Mouse (Mus musculus) lung, adult 2 months (tissue): ENCODE data around the gene Zfp775. TPM values are rescaled to one million over a fixed set of nuclear protein-coding genes. Genes with fewer than 3 reads are reported as not detected.
A peak's percentile ranks its signal among the peaks of the same experiment; 100 is the strongest.

ENCODE experiments used
- DNase-seq: peaks from one replicate; pipeline ENCODE4 v3.0.0; 2022
- H3K4me1 ChIP-seq: fragments of 200-500 bp; 2 replicates; pipeline ENCODE4 v1.6.1; 2011; ENCODE audit warnings: low read length; ENCODE audit not compliant: control insufficient read depth, insufficient read depth
- H3K4me3 ChIP-seq: fragments of 200-500 bp; replicated peaks from 2 replicates; pipeline ENCODE3; 2011; ENCODE audit warnings: low read depth, mild to moderate bottlenecking, control low read depth, low read length; ENCODE audit errors: extremely low read depth
- CTCF ChIP-seq: fragments of 200-500 bp; IDR thresholded peaks from 2 replicates; pipeline ENCODE4 v1.5.1; 2011; ENCODE audit warnings: mild to moderate bottlenecking, low read length, control low read depth; ENCODE audit not compliant: insufficient read depth
- POLR2A ChIP-seq: fragments of 200-500 bp; IDR thresholded peaks from 2 replicates; pipeline ENCODE4 v1.6.1; 2011; ENCODE audit warnings: low read depth, mild to moderate bottlenecking, control low read depth, low read length, borderline replicate concordance; ENCODE audit errors: extremely low read depth
- WGBS: fragments of 180-500 bp; shearing (Covaris S2); methylation state at CpG from one replicate; pipeline ENCODE4 v1.1.7; 2018; 5-methylcytosine and 5-hydroxymethylcytosine counted together
- polyA plus RNA-seq: library from polyadenylated mRNA; depleted of rRNA; stranded (reverse); fragments of >200 nt; gene quantifications from 2 replicates; pipeline ENCODE4 v1.2.3, GENCODE M21; 2012

Gene Zfp775
- polyA plus RNA-seq, 1 experiment, result 7.2 TPM

GRCm38 (mm10) chr6:48568036-48568984, 33.6 kb upstream of the Zfp775 start:
- H3K4me3 ChIP-seq, result no peak overlapping the region

DNA sequence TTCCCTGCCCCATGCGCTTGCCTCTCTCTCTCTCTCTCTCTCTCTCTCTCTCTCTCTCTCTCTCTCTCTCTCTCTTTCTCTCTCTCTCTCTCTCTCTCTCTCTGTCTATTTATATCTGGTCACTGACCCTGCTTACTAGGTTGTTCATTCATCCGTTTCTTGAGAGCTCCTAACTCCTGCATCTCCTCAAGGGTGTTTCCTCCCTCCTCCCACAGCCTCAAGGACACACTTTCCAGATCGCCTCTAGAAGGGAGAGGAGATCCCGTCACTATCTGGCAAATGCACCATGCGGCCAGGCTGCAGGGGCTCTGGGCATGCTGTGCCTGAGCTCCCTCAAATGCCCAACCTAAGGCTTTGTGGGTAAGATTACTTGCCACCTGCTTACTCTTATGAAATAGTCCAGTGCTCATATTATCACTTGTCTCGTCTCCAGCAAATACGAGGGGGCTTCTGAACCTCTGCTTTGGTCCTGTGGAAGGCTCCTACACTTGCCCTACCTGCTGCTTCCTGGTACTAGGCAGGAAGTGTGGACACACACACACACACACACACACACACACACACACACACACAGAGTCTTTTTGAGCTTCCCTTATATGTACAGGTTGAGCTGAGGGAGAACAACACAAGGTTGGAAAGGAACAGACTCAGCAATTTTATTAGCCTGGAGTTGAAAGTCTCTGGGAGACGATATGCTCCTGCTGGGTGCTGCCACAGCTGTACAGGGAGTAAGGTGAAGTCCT, 32.6 kb upstream of the Zfp775 start:
- WGBS, result 53% methylated on average over 8 of the region's 8 CpGs
- no peak for TF ChIP-seq CTCF
- TF ChIP-seq POLR2A, result no peak
- H3K4me1 ChIP-seq, result peaks cover 2% of the 10 kb centered on the region; the same call in 1 of the 2 replicates
- no peak overlapping the region for H3K4me3 ChIP-seq
- no peak for DNase-seq

More at GRCm38 (mm10) chr6:48568036-48568984, 33.6 kb upstream of the Zfp775 start:
- TF ChIP-seq POLR2A, result peak; percentile 24; the same call in 1 of the 2 replicates
- no peak for TF ChIP-seq CTCF
- WGBS, result 36% methylated on average over 21 of the region's 21 CpGs
- peak; percentile 20 for DNase-seq
- H3K4me1 ChIP-seq, result peaks cover 2% of the 10 kb centered on the region; the same call in 1 of the 2 replicates

DNA sequence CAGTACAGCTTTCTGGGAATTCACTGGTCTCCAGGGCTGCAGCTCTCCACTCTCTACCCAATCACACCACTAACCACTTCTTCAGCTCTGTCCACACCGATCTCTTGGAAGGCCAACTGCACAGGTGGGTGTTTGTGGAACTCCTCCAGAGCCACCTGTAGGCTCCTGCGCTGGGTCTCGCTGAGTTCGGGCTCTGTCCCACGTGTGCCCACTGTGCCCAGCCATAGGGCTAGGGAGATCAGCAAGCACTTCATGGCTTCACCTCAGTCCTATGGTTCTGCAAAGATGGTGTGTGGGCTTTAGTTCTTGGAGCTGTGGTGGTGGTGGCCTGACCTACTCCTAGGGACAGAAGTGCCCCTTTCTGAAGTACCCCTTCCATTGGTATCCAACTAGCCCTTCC, 29.8 kb upstream of the Zfp775 start:
- no peak for TF ChIP-seq POLR2A
- TF ChIP-seq CTCF, result no peak
- no peak for DNase-seq
- Histone ChIP-seq H3K4me1 (peaks cover 2% of the 10 kb centered on the region; the same call in 1 of the 2 replicates), H3K4me3 (peak overlapping the region; percentile 53)
- WGBS, result 77% methylated on average over 5 of the region's 5 CpGs

GRCm38 (mm10) chr6:48572572-48573061, 29.2 kb upstream of the Zfp775 start, which contains the start of gene Rarres2:
TSS of gene Rarres2 (minus strand) at chr6:48572789.
- no peak for DNase-seq
- H3K4me3 ChIP-seq, result peak within 1 kb of the TSS; percentile 53
- 31% methylated on average over 6 of the region's 6 CpGs for WGBS

DNA sequence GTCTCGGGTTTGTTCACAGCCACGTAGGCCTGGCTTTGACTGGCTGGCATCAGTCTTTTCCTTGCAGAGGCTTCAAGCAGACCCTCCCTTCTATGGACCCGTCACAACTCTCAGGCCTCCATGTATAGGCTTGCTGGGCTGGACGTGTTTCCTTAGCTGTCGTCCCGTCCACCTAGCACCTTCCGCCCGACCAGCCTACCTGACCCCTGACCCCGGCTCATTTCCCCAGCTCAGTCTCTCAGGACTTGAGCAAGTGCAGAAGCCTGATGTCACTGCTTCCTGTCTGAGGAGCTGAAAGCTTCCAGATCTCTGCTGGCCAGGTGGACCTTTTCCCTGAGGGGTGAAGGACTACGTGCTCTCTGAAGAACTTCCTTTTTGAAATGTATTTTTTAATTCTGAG, 28.6 kb upstream of the Zfp775 start:
- Histone ChIP-seq H3K4me3 (no peak overlapping the region), H3K4me1 (peaks cover 2% of the 10 kb centered on the region; the same call in 1 of the 2 replicates)
- 36% methylated on average over 10 of the region's 10 CpGs for WGBS
- TF ChIP-seq POLR2A (no peak), CTCF (no peak)
- no peak for DNase-seq

More at GRCm38 (mm10) chr6:48572572-48573061, 29.2 kb upstream of the Zfp775 start, which contains the start of gene Rarres2:
- H3K4me1 ChIP-seq, result peaks cover 2% of the 10 kb centered on the region; the same call in 1 of the 2 replicates
- TF ChIP-seq POLR2A, result peak; percentile 3; the same call in 1 of the 2 replicates
- no peak for TF ChIP-seq CTCF

DNA sequence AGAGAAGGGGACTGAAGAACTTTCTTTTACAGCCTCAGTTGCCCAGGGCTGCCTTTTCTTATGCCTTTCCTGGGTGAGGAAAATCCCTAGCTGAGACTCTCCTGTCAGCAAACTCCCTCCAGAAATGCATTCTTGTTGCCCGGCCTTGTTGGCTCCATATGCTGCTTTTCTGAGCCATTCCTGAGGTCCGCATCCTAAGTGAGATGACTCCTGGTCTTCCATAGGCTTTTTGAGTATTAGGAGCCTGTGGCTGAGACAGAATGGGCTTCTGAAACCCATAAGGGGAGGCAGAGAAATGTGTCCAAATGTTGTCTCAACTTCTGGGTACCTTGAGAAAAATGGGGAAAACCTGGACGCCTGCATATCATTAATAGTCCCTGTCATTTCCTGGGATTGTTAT, 27.9 kb upstream of the Zfp775 start:
- no peak for TF ChIP-seq POLR2A
- 69% methylated on average over 3 of the region's 3 CpGs for WGBS
- H3K4me1 ChIP-seq, result no peaks in the 10 kb centered on the region
- H3K4me3 ChIP-seq, result no peak overlapping the region
- DNase-seq, result no peak

- Histone ChIP-seq H3K4me1 (no peaks in the 10 kb centered on the region), H3K4me3 (no peak overlapping the region)
- TF ChIP-seq POLR2A (no peak), CTCF (no peak)
- no peak for DNase-seq
- 27% methylated on average over 5 of the region's 5 CpGs for WGBS
Observed at GRCm38 (mm10) chr6:48578736-48579135, 23.1 kb upstream of the Zfp775 start.

DNA sequence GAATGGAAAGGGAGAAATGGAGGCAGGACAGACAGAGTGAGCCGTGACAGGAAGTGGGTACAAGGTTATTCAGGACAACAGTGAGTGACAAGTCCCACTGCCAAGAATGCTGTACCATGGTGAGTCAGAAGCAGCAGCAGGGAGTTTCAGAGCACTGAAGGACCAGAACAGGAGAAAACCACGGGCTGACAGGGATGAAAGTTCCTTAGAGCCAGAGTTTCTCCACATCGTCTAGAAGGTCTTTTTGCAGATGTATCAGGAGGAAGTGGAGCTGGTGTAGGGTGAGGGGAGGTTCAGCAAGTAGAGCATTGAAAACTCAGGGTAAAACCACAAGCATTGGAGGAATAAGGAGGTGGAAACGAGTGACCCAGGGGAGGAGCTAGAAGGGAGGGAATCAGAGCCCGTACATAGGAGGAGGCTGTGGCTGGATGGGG, 22.6 kb upstream of the Zfp775 start:
- no peak for TF ChIP-seq CTCF
- TF ChIP-seq POLR2A, result no peak

DNA sequence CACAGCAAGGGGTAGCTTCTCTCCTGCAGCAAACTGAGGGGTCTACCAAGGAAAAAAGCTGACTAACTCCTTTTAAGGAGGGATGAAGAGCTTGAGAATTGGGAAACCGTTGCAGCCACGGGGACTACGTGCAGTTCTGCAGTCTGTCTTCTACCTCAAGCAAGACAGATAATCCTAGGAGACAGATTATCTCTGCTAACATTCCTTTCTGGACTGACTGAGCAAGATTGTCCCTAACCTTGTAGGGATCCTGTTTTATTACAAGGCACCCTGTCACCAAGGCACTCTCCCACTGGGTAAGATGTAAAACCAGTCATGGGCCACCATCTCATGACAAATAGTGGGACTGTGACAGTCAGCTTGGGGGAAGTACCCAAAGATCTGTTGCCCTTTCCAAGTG, 20.6 kb upstream of the Zfp775 start:
- WGBS, result 41% methylated on average over 3 of the region's 3 CpGs
- H3K4me3 ChIP-seq, result no peak overlapping the region
- DNase-seq, result no peak
- TF ChIP-seq POLR2A, result no peak
- TF ChIP-seq CTCF, result no peak
- no peaks in the 10 kb centered on the region for H3K4me1 ChIP-seq

More for the DNA sequence above, 22.6 kb upstream of the Zfp775 start:
- Histone ChIP-seq H3K4me3 (no peak overlapping the region), H3K4me1 (no peaks in the 10 kb centered on the region)
- DNase-seq, result no peak
- WGBS, result 12% methylated on average over 5 of the region's 5 CpGs
